Mouse (Mus musculus) lung, embryonic 15.5 days (tissue): ENCODE data around the gene Prr15l. TPM values are rescaled to one million over a fixed set of nuclear protein-coding genes. Genes with fewer than 3 reads are reported as not detected.

ENCODE experiments used
- ATAC-seq: fragments of 200-750 bp; cut with Nextera tagmentation; 2 replicates; pipeline ENCODE4 v1.8.0; 2017; ENCODE audit warnings: moderate number of reproducible peaks, borderline replicate concordance; ENCODE audit not compliant: low FRiP score, low TSS enrichment; ENCODE audit errors: extremely low read depth
- H3K27ac ChIP-seq: fragments of 300-500 bp; sonication (generic); 2 replicates; pipeline ENCODE4 v1.5.1; 2015; ENCODE audit warnings: moderate library complexity, mild to moderate bottlenecking, inconsistent platforms
- H3K27me3 ChIP-seq: fragments of 300-500 bp; sonication (generic); 2 replicates; pipeline ENCODE4 v1.6.1; 2015; ENCODE audit warnings: inconsistent platforms
- H3K36me3 ChIP-seq: fragments of 300-500 bp; sonication (generic); 2 replicates; pipeline ENCODE4 v1.6.1; 2015; ENCODE audit warnings: inconsistent platforms
- H3K4me1 ChIP-seq: fragments of 300-500 bp; sonication (generic); 2 replicates; pipeline ENCODE4 v1.6.1; 2015; ENCODE audit warnings: inconsistent platforms
- H3K4me2 ChIP-seq: fragments of 300-500 bp; sonication (generic); 2 replicates; pipeline ENCODE4 v1.6.1; 2015; ENCODE audit warnings: inconsistent platforms, mild to moderate bottlenecking, moderate library complexity
- H3K4me3 ChIP-seq: fragments of 300-500 bp; sonication (generic); 2 replicates; pipeline ENCODE4 v1.5.1; 2015; ENCODE audit warnings: mild to moderate bottlenecking, inconsistent platforms
- H3K9ac ChIP-seq: fragments of 300-500 bp; sonication (generic); 2 replicates; pipeline ENCODE4 v1.6.1; 2015; ENCODE audit warnings: inconsistent platforms
- H3K9me3 ChIP-seq: fragments of 300-500 bp; sonication (generic); 2 replicates; pipeline ENCODE4 v1.6.1; 2016; ENCODE audit warnings: inconsistent platforms
- WGBS: fragments of 180-500 bp; shearing (Covaris S2); methylation state at CpG from one replicate; pipeline ENCODE4 v1.1.7; 2015; 5-methylcytosine and 5-hydroxymethylcytosine counted together
- polyA plus RNA-seq: library from polyadenylated mRNA; unstranded; fragments of >200 nt; fragmentation: Nextera tagmentation; extraction: Ambion mirVana; gene quantifications from 2 replicates; pipeline ENCODE4 v1.2.1, GENCODE M21; 2015

Gene Prr15l
- polyA plus RNA-seq, 1 experiment from 2014 or later, result 38.2 TPM

DNA sequence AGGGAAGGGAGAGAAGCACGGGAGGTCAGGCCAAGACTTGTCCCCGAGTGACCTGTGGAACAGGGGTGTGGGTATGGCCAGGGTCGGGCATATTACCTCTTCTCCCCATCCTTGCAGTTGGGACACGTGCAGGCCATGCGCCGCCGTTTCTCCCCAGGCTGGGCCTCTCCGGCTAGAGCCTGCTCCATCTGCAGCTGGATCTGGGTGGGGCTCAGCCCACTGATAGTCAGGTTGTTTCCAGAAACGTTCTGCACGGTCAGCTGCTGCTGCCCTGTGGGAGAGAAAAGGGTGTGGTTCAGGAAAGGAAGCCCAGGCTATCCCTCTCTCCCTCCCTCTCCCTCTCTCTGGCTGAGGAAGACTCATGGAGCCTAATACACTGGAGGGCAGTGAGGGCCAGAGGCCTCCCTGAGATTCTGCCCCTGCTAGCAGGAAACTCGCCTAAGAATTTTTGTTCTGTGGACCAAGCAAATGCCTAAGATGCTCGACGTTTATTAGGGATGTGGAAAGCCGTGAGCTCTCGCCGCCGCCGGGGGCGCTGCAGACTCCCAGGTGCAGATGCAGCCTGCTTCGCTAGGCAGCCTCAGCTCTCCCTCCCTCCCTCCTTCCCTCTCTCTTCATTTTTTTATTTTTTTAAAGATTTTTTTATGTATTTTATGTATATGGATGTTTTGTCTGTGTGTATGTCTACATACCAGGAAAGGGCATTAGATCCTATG is 28.3 kb downstream of the Prr15l start:
- H3K4me1 ChIP-seq, result no peaks in the 10 kb centered on the region
- no peak overlapping the region for H3K9ac ChIP-seq
- H3K27ac ChIP-seq, result no peak overlapping the region
- H3K27me3 ChIP-seq, result no peaks in the 10 kb centered on the region
- peaks cover 83% of the 10 kb centered on the region for H3K36me3 ChIP-seq
- H3K4me2 ChIP-seq, result no peak overlapping the region
- WGBS, result 55% methylated on average over 20 of the region's 20 CpGs
- no peak for ATAC-seq
- H3K9me3 ChIP-seq, result no peaks in the 10 kb centered on the region
- H3K4me3 ChIP-seq, result no peak overlapping the region

DNA sequence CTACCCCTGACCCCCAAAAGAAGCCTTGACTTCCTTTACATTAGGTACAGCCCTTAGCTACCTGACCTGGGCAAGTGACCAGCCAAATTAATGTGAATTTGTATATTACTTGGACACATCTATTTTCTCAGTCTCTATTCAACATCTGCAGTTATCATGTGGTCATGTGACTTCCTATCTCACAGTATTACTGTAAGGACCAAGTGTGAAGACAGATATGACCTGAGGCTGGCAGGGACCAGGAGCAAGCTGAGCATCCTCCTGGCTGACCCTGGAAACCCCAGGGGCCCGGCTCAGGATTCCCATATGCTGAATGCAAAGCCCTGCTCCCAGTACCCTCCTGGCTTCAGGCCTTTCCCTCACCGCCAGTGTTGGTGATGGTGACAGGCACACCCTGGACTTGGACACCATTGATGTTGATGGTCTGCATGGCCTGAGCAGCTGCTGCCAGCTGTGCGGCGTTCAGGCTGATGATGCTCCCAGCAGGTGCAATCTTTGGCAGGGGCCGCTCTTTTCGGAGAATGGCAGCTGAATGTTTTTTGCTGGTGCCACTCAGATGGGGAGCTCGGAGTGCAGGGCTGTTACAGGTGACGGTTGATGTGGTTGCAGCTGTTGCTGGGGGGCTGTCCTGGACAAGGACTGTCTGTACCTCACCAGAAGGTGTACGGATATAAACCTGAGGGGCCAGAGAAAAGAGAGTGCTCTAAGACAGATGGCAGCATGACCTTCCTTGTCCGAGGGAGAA is 29.3 kb downstream of the Prr15l start:
- WGBS, result 81% methylated on average over 10 of the region's 10 CpGs
- Histone ChIP-seq H3K4me1 (no peaks in the 10 kb centered on the region), H3K9me3 (no peaks in the 10 kb centered on the region), H3K36me3 (peaks cover 84% of the 10 kb centered on the region), H3K9ac (no peak overlapping the region), H3K27me3 (no peaks in the 10 kb centered on the region), H3K27ac (no peak overlapping the region), H3K4me3 (no peak overlapping the region), H3K4me2 (no peak overlapping the region)
- ATAC-seq, result no peak

DNA sequence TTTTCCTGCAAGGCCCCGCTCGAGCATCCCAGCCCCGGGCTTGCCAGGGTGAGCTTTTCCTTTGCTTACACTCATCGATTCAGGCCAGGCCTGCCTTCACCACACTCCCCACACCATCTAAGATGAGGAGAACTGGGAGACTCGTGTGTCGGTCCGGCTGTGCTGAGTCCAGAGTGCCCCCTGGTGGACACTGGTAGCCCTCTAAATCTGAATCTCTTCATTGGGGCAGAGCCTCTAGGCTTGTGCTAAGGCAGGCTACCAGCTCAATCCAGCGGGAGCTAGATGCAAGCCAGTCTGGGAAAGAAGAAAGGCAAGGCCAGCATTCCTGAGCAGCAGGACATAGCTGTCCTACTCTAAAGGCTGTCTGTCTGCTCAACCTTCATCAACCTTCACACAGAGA is 35.7 kb downstream of the Prr15l start:
- Histone ChIP-seq H3K36me3 (peaks cover 36% of the 10 kb centered on the region), H3K9me3 (no peaks in the 10 kb centered on the region), H3K4me1 (peaks cover 32% of the 10 kb centered on the region), H3K4me2 (no peak overlapping the region), H3K9ac (no peak overlapping the region), H3K4me3 (no peak overlapping the region), H3K27ac (no peak overlapping the region), H3K27me3 (no peaks in the 10 kb centered on the region)
- WGBS, result 17% methylated on average over 8 of the region's 8 CpGs
- peak; percentile 72; the same call in 1 of the 2 replicates for ATAC-seq

DNA sequence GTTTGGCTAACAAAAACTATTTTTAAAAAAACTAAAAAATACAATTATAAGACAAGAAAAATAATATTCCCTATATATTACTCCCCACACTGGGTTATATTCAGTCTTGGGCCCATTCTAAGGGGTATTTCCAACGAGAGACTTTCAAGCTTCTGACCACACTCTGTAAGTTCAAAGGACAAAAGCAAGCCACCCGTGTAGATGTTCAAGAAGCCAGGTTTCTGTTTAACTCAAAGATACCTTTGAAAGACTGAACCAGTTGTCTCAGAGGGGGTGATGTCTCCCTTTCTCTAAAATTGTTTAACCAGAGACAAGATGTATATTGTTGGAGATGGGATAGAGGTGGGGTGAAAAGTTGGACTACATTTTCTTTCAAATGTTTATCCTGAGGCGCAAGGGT is 38.3 kb downstream of the Prr15l start:
- Histone ChIP-seq H3K4me1 (peaks cover 58% of the 10 kb centered on the region), H3K27ac (no peak overlapping the region)
- ATAC-seq, result no peak

DNA sequence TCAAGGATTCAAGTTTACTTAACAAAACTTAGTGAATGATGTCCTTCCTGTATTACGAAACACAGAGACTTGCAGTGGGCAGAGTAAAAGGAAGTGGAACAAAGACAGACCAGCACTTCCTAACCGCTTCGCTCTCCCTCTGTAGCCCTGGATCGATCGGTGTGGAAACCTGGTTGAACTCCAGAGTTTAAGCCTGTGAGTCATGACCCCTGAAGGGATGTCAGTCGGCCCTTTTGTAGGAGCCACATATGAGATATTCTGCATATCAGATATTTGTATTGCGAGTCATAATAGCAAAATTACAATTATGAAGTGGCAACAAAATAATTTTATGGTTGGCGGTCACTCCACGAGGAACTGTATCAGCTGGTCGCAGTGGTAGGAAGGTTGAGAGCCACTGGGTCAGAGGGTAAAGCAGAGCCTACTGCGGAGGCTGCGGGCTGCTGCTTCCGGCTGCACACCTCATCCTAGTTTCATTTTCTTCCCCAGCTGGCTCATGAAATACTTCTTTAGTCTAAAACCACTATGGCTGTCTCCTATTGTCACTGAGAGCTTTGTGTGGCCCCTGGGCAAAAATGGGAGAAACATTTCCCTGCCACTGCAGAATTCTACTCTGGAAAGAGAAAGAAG is 39.1 kb downstream of the Prr15l start:
- H3K4me3 ChIP-seq, result 0 out of 2 replicates have a peak overlapping the region, but pooled peaks have one; percentile 6
- 65% methylated on average over 13 of the region's 13 CpGs for WGBS
- no peaks in the 10 kb centered on the region for H3K27me3 ChIP-seq
- peak overlapping the region; percentile 49 for H3K27ac ChIP-seq
- ATAC-seq, result no peak
- H3K9me3 ChIP-seq, result no peaks in the 10 kb centered on the region
- no peak overlapping the region; the same call in 1 of the 2 replicates for H3K9ac ChIP-seq
- H3K4me2 ChIP-seq, result peak overlapping the region; percentile 33
- peaks cover 61% of the 10 kb centered on the region for H3K4me1 ChIP-seq
- peaks cover 5% of the 10 kb centered on the region; the same call in 1 of the 2 replicates for H3K36me3 ChIP-seq

More for the DNA sequence above, 38.3 kb downstream of the Prr15l start:
- Histone ChIP-seq H3K4me2 (no peak overlapping the region), H3K4me3 (no peak overlapping the region), H3K9me3 (no peaks in the 10 kb centered on the region), H3K36me3 (peaks cover 11% of the 10 kb centered on the region), H3K9ac (no peak overlapping the region), H3K27me3 (no peaks in the 10 kb centered on the region)
- 82% methylated on average over 3 of the region's 3 CpGs for WGBS

DNA sequence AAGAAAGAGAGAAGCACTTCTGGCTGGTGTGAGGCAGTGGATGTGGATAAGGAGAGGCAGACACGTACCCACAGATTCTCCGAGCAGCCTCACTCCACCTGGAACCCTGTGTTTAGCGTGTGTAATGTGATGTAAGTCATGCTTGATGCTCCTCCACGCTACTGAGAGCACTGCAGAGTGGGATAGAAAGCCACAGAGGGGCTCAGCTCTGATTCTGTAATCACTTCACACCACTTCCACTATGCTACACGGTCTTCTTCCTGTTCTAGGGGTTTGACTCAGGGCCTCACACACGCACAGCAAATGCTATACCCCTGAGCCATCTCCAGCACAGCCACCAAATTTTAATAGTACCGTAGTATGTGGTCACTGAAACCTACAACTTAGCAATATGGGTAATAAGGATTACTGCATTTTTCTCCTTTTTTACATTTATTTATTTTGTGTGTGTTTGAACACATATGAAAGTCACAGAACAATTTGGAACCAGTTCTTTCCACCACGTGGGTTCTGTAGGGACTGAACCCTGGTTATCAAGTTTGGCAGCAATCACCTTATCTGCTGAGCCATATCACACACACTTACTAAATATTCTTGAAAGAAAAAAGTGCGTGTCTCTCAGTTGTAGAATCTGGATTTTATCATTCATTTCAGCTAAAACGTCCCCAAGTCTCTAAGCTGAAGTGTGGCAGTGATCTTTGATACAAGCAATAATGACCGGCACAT is 39.8 kb downstream of the Prr15l start:
- no peak overlapping the region for H3K4me3 ChIP-seq
- H3K9me3 ChIP-seq, result no peaks in the 10 kb centered on the region
- no peak for ATAC-seq
- no peaks in the 10 kb centered on the region for H3K36me3 ChIP-seq
- peak overlapping the region; percentile 33; the same call in 1 of the 2 replicates for H3K4me2 ChIP-seq
- H3K27me3 ChIP-seq, result no peaks in the 10 kb centered on the region
- WGBS, result 55% methylated on average over 11 of the region's 11 CpGs
- H3K27ac ChIP-seq, result peak overlapping the region; percentile 49
- H3K9ac ChIP-seq, result no peak overlapping the region; the same call in 1 of the 2 replicates
- peaks cover 61% of the 10 kb centered on the region for H3K4me1 ChIP-seq

DNA sequence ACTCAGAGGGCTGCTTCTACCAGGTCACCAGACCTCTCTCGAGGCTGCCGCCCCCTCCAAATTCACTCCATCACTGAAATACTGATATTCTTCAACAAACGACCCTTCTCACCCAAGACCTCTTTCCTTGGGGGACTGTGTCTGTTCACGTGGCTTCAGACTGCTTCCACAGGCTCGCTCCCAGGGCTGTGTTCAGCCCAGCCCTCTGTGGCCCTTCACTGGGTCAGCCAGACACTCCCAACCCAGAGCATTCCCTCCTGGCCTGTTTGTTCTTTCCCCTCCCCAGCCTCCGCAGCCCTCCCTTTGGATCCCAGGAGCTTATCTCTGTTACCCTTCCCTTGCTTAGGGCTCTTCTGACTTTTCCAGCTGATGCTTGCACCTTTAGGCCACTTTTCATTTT is 40.6 kb downstream of the Prr15l start:
- WGBS, result 37% methylated on average over 6 of the region's 6 CpGs
- no peaks in the 10 kb centered on the region for H3K27me3 ChIP-seq
- H3K4me1 ChIP-seq, result peaks cover 60% of the 10 kb centered on the region
- no peak overlapping the region for H3K9ac ChIP-seq
- no peak overlapping the region for H3K4me2 ChIP-seq
- no peaks in the 10 kb centered on the region for H3K9me3 ChIP-seq
- H3K36me3 ChIP-seq, result no peaks in the 10 kb centered on the region
- H3K4me3 ChIP-seq, result no peak overlapping the region
- no peak for ATAC-seq
- peak overlapping the region; percentile 91 for H3K27ac ChIP-seq

DNA sequence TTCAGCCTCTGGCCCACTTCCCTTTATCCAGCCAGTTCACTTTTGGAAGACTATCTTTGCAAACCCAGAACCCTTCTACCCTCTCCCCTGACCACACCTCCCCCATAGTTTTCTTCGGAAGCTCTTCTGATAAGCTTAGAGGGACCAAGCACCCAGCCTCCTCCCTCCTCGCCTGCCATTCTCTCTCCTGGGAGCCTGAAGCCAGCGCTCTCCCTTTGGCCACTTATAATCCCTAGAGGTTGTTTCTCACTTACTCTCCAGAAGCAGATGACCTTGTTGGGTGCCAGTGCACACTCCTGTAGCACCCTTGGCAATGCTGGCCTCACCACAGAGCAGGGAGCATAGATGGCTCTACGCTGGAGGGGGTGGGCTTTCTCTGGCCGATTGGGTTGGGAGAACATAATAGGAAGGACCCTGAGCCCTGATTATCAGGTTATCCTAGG is 41.4 kb downstream of the Prr15l start:
- Histone ChIP-seq H3K36me3 (no peaks in the 10 kb centered on the region), H3K9me3 (no peaks in the 10 kb centered on the region), H3K4me3 (no peak overlapping the region), H3K9ac (no peak overlapping the region), H3K4me2 (peak overlapping the region; percentile 7; the same call in 1 of the 2 replicates), H3K4me1 (peaks cover 55% of the 10 kb centered on the region), H3K27me3 (no peaks in the 10 kb centered on the region), H3K27ac (peak overlapping the region; percentile 91)
- 0 out of 2 replicates have a peak, but pooled peaks have one; percentile 20 for ATAC-seq
- 54% methylated on average over 5 of the region's 5 CpGs for WGBS

DNA sequence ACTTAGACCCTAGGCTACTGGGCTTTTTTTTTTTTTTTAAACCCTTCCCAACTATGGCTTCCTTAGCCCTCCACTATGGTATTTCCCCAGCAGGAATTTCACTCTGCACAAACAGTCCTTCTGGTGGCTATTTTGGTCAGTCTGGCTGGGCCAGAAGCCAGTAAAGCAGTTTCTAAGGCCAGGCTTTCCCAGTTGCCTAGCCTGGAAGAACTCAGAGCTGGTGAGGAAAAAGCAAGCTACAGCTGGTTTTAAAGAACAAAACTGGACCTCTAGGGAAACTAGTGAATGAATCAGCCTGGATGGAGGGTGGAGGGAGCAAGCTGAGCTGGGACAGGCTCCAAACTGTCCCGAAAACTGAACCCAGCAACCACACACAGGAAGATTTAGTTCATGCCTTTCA is 41.8 kb downstream of the Prr15l start:
- H3K27me3 ChIP-seq, result no peaks in the 10 kb centered on the region
- peak overlapping the region; percentile 7; the same call in 1 of the 2 replicates for H3K4me2 ChIP-seq
- no peak overlapping the region for H3K4me3 ChIP-seq
- no peaks in the 10 kb centered on the region for H3K36me3 ChIP-seq
- no peaks in the 10 kb centered on the region for H3K9me3 ChIP-seq
- WGBS, result 23% methylated on average over 1 of the region's 1 CpGs
- peak; percentile 50; the same call in 1 of the 2 replicates for ATAC-seq
- peak overlapping the region; percentile 91 for H3K27ac ChIP-seq
- peaks cover 55% of the 10 kb centered on the region for H3K4me1 ChIP-seq
- H3K9ac ChIP-seq, result peak overlapping the region; percentile 23; the same call in 1 of the 2 replicates

DNA sequence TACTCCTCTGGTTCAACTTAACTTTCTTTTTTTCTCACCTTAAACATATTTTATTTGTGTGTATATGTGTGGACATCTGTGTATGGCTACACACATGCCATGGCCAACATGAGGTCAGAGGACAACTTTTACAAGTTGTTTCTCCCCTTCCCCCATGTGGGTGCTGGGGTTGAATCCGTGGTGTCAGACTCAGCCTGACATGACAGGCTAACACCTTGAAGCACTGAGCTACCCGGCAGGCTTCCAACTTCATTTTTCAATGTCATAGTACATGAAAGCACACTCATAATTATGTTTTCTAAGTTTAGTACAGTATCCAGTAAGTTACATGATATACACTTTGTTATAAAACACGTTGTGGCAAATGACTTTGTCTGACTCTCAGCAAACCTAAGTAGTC is 42.4 kb downstream of the Prr15l start:
- no peak for ATAC-seq
- Histone ChIP-seq H3K27me3 (no peaks in the 10 kb centered on the region), H3K27ac (peak overlapping the region; percentile 91), H3K4me3 (no peak overlapping the region), H3K36me3 (no peaks in the 10 kb centered on the region), H3K9me3 (no peaks in the 10 kb centered on the region), H3K9ac (no peak overlapping the region), H3K4me1 (peaks cover 57% of the 10 kb centered on the region), H3K4me2 (no peak overlapping the region; the same call in 1 of the 2 replicates)
- 33% methylated on average over 3 of the region's 3 CpGs for WGBS

DNA sequence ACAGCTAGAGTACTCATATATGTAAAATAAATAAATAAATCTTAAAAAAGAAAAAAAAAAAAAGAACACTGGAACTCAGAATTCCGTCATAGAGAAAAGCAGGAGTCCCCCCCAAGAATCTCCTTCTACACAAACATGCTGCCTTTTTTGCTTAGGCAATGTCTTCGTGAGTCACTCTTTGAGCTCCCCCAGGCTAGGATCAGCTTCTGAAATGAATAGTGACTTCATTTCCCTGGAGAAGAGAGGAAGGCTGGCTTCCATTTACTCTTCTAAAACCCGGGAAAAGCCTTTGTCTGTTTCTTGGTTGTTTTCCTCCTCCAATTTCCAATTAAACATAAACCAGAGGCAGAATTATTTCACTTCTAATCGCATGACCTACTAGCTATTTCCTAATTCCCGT is 45.0 kb downstream of the Prr15l start:
- ATAC-seq, result no peak
- Histone ChIP-seq H3K4me1 (peaks cover 54% of the 10 kb centered on the region), H3K9ac (no peak overlapping the region), H3K4me2 (no peak overlapping the region), H3K4me3 (no peak overlapping the region), H3K27ac (no peak overlapping the region), H3K27me3 (no peaks in the 10 kb centered on the region), H3K36me3 (no peaks in the 10 kb centered on the region), H3K9me3 (no peaks in the 10 kb centered on the region)
- WGBS, result 85% methylated on average over 5 of the region's 5 CpGs
